10 mouse cellular contexts compared by ENCODE assay signal in the genomic region with DNA sequence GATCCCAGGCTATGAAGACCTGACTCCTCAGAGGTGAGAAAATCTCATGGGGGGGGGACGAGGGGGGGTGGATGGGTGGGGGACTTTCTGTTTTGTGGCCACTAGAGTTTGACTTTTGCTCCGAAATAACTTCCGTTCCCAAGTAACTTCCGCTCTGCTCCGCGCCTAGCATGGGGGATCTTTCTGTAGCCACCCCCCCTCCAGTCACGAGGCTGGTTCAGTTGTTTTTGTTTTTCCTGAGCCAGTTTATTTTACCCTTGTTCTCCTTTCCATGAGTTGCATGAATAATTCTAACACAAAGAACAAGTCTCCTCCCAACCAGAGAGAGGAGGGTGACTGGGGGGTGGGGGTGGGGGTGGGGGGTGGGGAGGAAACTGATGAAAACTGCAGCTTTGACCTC.
A peak's percentile ranks its signal among the peaks of the same experiment; 100 is the strongest.
DNase-seq lines count a peak whose midpoint lies in the region; ATAC-seq lines count a peak whose summit lies in the region.
"Had no signal": no experiment of that assay in that cellular context is flagged by ENCODE, and none has a peak within 500 bp of the region (broad histone marks: within the 10 kb centered on the region; RNA-seq: fewer than 3 reads in every experiment).

No protein-coding gene starts in this region.

- H3K4me2 ChIP-seq in forebrain, embryonic 16.5 days (ENCODE audit: low read length): peak overlapping the region; percentile 15; the same call in 1 of the 2 replicates

- no peaks in the 10 kb centered on the region for H3K9me3 ChIP-seq in heart, embryonic 10.5 days
- no peaks in the 10 kb centered on the region for H3K9me3 ChIP-seq in forebrain, embryonic 16.5 days (ENCODE audit: control insufficient read depth, low read length)

- no peaks in the 10 kb centered on the region for H3K27me3 ChIP-seq in heart, embryonic 10.5 days (ENCODE audit: insufficient read depth, poor library complexity, severe bottlenecking)
- no peaks in the 10 kb centered on the region for H3K27me3 ChIP-seq in forebrain, embryonic 16.5 days (replicated peaks; ENCODE audit: control insufficient read depth, insufficient read depth, low read length)
- H3K27me3 ChIP-seq: CH12.LX had no signal

- peak overlapping the region; percentile 24; the same call in 1 of the 2 replicates for H3K4me3 ChIP-seq in heart, embryonic 10.5 days
- no peak overlapping the region for H3K4me3 ChIP-seq in forebrain, embryonic 16.5 days (replicated peaks; ENCODE audit: low read length)
- H3K4me3 ChIP-seq: erythroblast, embryonic 14.5 days had no signal

- no peak overlapping the region for H3K9ac ChIP-seq in forebrain, embryonic 16.5 days (replicated peaks; ENCODE audit: low read depth, low read length)

- no peak for DNase-seq in heart, embryonic 10.5 days (ENCODE audit: low spot score)
- no peak for DNase-seq in heart, postnatal 4 days
- peak; percentile 28 to 50 for DNase-seq in kidney, postnatal 4 days
- peak; percentile 79 for DNase-seq in naive thymus-derived CD4-positive, alpha-beta T cell, adult 2 months (ENCODE audit: low read depth)
- no peak for DNase-seq in right cerebral cortex, postnatal 4 days
- DNase-seq in cerebellum, postnatal 25 days: no peak
- no peak for DNase-seq in cerebellum, postnatal 36 days

- ATAC-seq in forebrain, embryonic 16.5 days: no peak

- no peaks in the 10 kb centered on the region for H3K36me3 ChIP-seq in heart, embryonic 10.5 days
- no peaks in the 10 kb centered on the region for H3K36me3 ChIP-seq in forebrain, embryonic 16.5 days (ENCODE audit: control insufficient read depth, insufficient read depth)

- 17% methylated on average over 7 of the region's 7 CpGs for WGBS in heart, embryonic 10.5 days
- WGBS in forebrain, embryonic 16.5 days: 3% methylated on average over 7 of the region's 7 CpGs

- peaks cover 14% of the 10 kb centered on the region for H3K4me1 ChIP-seq in heart, embryonic 10.5 days
- peaks cover 35% of the 10 kb centered on the region for H3K4me1 ChIP-seq in forebrain, embryonic 16.5 days (replicated peaks; ENCODE audit: control insufficient read depth, insufficient read depth, low read length)

- H3K27ac ChIP-seq in heart, embryonic 10.5 days: peak overlapping the region; percentile 74
- H3K27ac ChIP-seq in forebrain, embryonic 16.5 days (ENCODE audit: low read length): no peak overlapping the region

Comparison
In these comparisons a context has a peak if more than half of its experiments do, and no peak if none do; other contexts are left out.
1. DNase-seq: peak in kidney, postnatal 4 days (2 of 2) and naive thymus-derived CD4-positive, alpha-beta T cell, adult 2 months (single experiment); none in heart, embryonic 10.5 days (single experiment), heart, postnatal 4 days (single experiment), right cerebral cortex, postnatal 4 days (single experiment), cerebellum, postnatal 25 days (0 of 2) and cerebellum, postnatal 36 days (0 of 2).